Mouse (Mus musculus): ENCODE data around the gene Tmem52b. TPM values are rescaled to one million over a fixed set of nuclear protein-coding genes. Genes with fewer than 3 reads are reported as not detected.
A peak's percentile ranks its signal among the peaks of the same experiment; 100 is the strongest.
"Not testable (repeated sequence)": the region's sequence is repeated elsewhere in the genome, so short reads cannot be mapped to it uniquely, and the experiment has no call there.

The Tmem52b gene
- not detected in 2 replicates for polyA plus RNA-seq (2016; fragmentation: Nextera tagmentation; extraction: Ambion mirVana)

DNA sequence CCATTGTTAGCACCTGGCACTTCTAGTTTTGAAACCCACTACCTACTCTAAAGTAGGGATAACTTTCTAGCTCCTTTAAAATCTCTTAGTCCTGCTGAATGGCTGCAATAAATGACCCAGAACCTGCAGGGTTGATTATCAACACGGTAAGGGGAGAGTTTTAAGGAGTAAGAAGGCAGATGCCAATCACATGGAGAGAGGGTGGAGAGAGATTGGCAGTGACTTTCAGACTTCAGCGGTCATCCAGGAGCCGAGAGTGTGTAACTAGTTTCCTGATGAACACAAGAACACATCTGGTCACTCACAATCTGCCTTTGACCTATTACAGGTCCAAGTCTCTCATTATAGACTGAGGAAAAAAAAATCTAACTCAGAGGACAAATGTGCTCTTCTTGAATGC lies at the start of gene Tmem52b:
TSS of gene Tmem52b (plus strand) at position 189 of the 400 bp plus-strand sequence.
- WGBS, result 29% methylated on average over 3 of the region's 3 CpGs

GRCm38 (mm10) chr6:129471386-129471785 lies 41.0 kb upstream of the Tmem52b start:
- no peak overlapping the region for H3K4me2 ChIP-seq
- H3K9ac ChIP-seq (replicated peaks), result no peak overlapping the region
- 93% methylated on average over 6 of the region's 6 CpGs for WGBS

More for the DNA sequence above, at the start of gene Tmem52b:
- no peaks in the 10 kb centered on the region for H3K27me3 ChIP-seq
- no peak within 1 kb of the TSS; the same call in 1 of the 2 replicates for H3K9ac ChIP-seq (replicated peaks)
- no peaks in the 10 kb centered on the region for H3K36me3 ChIP-seq
- no peaks in the 10 kb centered on the region for H3K9me3 ChIP-seq
- no peak for ATAC-seq (ENCODE audit: insufficient number of reproducible peaks, insufficient read depth, low FRiP score, low TSS enrichment, low read depth)
- H3K27ac ChIP-seq, result no peak within 1 kb of the TSS; the same call in 1 of the 2 replicates
- peak within 1 kb of the TSS; percentile 20; the same call in 1 of the 2 replicates for H3K4me2 ChIP-seq
- no peak within 1 kb of the TSS for H3K4me3 ChIP-seq (replicated peaks)
- H3K4me1 ChIP-seq (replicated peaks), result peaks cover 16% of the 10 kb centered on the region

DNA sequence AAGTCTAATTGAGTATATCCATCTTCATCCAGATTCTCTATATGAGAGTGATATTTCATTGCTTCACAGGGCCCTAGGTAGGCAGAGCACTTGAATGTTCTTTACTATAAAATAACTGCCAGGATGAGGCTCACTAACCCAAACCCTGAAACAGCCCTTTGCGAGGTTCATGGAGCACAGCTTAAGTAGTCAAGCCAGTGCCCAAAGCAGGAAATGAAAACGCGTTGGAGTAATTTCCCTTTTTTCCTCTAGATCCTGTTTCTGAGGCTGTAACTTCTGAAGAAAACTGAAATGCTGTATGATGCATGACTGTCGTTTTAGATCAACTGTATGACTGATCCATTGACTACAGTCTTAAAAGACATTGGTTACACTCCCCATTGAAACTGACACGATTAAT lies 39.7 kb upstream of the Tmem52b start:
- no peak overlapping the region for H3K4me3 ChIP-seq (replicated peaks)

More at GRCm38 (mm10) chr6:129471386-129471785, 41.0 kb upstream of the Tmem52b start:
- Histone ChIP-seq H3K9me3 (no peaks in the 10 kb centered on the region), H3K27me3 (no peaks in the 10 kb centered on the region), H3K36me3 (no peaks in the 10 kb centered on the region), H3K27ac (no peak overlapping the region), H3K4me1 (replicated peaks) (no peaks in the 10 kb centered on the region), H3K4me3 (replicated peaks) (no peak overlapping the region)
- ATAC-seq (ENCODE audit: insufficient number of reproducible peaks, insufficient read depth, low FRiP score, low TSS enrichment, low read depth), result no peak

GRCm38 (mm10) chr6:129476404-129477126 lies 35.8 kb upstream of the Tmem52b start:
- Histone ChIP-seq H3K9ac (replicated peaks) (no peak overlapping the region), H3K4me3 (replicated peaks) (no peak overlapping the region), H3K27me3 (no peaks in the 10 kb centered on the region), H3K4me2 (no peak overlapping the region), H3K36me3 (no peaks in the 10 kb centered on the region), H3K4me1 (replicated peaks) (no peaks in the 10 kb centered on the region), H3K9me3 (no peaks in the 10 kb centered on the region), H3K27ac (no peak overlapping the region)
- ATAC-seq (ENCODE audit: insufficient number of reproducible peaks, insufficient read depth, low FRiP score, low TSS enrichment, low read depth), result no peak
- 26% methylated on average over 13 of the region's 13 CpGs for WGBS

More for the DNA sequence above, 39.7 kb upstream of the Tmem52b start:
- 64% methylated on average over 5 of the region's 5 CpGs for WGBS
- no peak for ATAC-seq (ENCODE audit: insufficient number of reproducible peaks, insufficient read depth, low FRiP score, low TSS enrichment, low read depth)
- Histone ChIP-seq H3K27ac (no peak overlapping the region), H3K9ac (replicated peaks) (no peak overlapping the region), H3K4me2 (no peak overlapping the region), H3K9me3 (no peaks in the 10 kb centered on the region), H3K4me1 (replicated peaks) (no peaks in the 10 kb centered on the region), H3K36me3 (no peaks in the 10 kb centered on the region), H3K27me3 (no peaks in the 10 kb centered on the region)

- ATAC-seq (ENCODE audit: insufficient number of reproducible peaks, insufficient read depth, low FRiP score, low TSS enrichment, low read depth), result no peak
- Histone ChIP-seq H3K4me2 (no peak overlapping the region), H3K27me3 (no peaks in the 10 kb centered on the region), H3K4me3 (replicated peaks) (no peak overlapping the region), H3K27ac (no peak overlapping the region), H3K4me1 (replicated peaks) (no peaks in the 10 kb centered on the region), H3K36me3 (no peaks in the 10 kb centered on the region), H3K9me3 (no peaks in the 10 kb centered on the region), H3K9ac (replicated peaks) (no peak overlapping the region)
- 70% methylated on average over 8 of the region's 8 CpGs for WGBS
Observed at GRCm38 (mm10) chr6:129480089-129480958, 32.0 kb upstream of the Tmem52b start.

GRCm38 (mm10) chr6:129494924-129495323 lies 17.4 kb upstream of the Tmem52b start:
- no peaks in the 10 kb centered on the region for H3K36me3 ChIP-seq
- no peaks in the 10 kb centered on the region for H3K27me3 ChIP-seq
- no peak overlapping the region for H3K27ac ChIP-seq
- WGBS, result 84% methylated on average over 4 of the region's 4 CpGs
- H3K9me3 ChIP-seq, result no peaks in the 10 kb centered on the region
- no peak overlapping the region for H3K4me3 ChIP-seq (replicated peaks)
- no peak overlapping the region for H3K9ac ChIP-seq (replicated peaks)
- no peak overlapping the region for H3K4me2 ChIP-seq
- no peak for ATAC-seq (ENCODE audit: insufficient number of reproducible peaks, insufficient read depth, low FRiP score, low TSS enrichment, low read depth)
- H3K4me1 ChIP-seq (replicated peaks), result no peaks in the 10 kb centered on the region

GRCm38 (mm10) chr6:129497345-129498218 lies 14.8 kb upstream of the Tmem52b start:
- Histone ChIP-seq H3K4me1 (replicated peaks) (no peaks in the 10 kb centered on the region), H3K27ac (no peak overlapping the region), H3K36me3 (no peaks in the 10 kb centered on the region), H3K27me3 (no peaks in the 10 kb centered on the region), H3K4me3 (replicated peaks) (no peak overlapping the region), H3K4me2 (no peak overlapping the region), H3K9me3 (no peaks in the 10 kb centered on the region), H3K9ac (replicated peaks) (no peak overlapping the region)
- ATAC-seq (ENCODE audit: insufficient number of reproducible peaks, insufficient read depth, low FRiP score, low TSS enrichment, low read depth), result no peak
- WGBS, result 92% methylated on average over 3 of the region's 3 CpGs

- H3K27ac ChIP-seq; ATAC-seq (ENCODE audit: insufficient number of reproducible peaks, insufficient read depth, low FRiP score, low TSS enrichment, low read depth); H3K36me3 ChIP-seq; H3K9ac ChIP-seq (replicated peaks); H3K27me3 ChIP-seq; H3K9me3 ChIP-seq; H3K4me1 ChIP-seq (replicated peaks); H3K4me3 ChIP-seq (replicated peaks); H3K4me2 ChIP-seq: not testable (repeated sequence)
- WGBS, result 96% methylated on average over 1 of the region's 1 CpGs
Observed at GRCm38 (mm10) chr6:129499516-129499915, 12.8 kb upstream of the Tmem52b start.

GRCm38 (mm10) chr6:129503471-129503870 lies 8.9 kb upstream of the Tmem52b start:
- no peak for ATAC-seq (ENCODE audit: insufficient number of reproducible peaks, insufficient read depth, low FRiP score, low TSS enrichment, low read depth)
- Histone ChIP-seq H3K27me3 (no peaks in the 10 kb centered on the region), H3K27ac (no peak overlapping the region), H3K4me2 (no peak overlapping the region), H3K36me3 (no peaks in the 10 kb centered on the region), H3K4me3 (replicated peaks) (no peak overlapping the region), H3K9me3 (peaks cover 7% of the 10 kb centered on the region), H3K4me1 (replicated peaks) (no peaks in the 10 kb centered on the region), H3K9ac (replicated peaks) (no peak overlapping the region)
- 76% methylated on average over 2 of the region's 2 CpGs for WGBS

DNA sequence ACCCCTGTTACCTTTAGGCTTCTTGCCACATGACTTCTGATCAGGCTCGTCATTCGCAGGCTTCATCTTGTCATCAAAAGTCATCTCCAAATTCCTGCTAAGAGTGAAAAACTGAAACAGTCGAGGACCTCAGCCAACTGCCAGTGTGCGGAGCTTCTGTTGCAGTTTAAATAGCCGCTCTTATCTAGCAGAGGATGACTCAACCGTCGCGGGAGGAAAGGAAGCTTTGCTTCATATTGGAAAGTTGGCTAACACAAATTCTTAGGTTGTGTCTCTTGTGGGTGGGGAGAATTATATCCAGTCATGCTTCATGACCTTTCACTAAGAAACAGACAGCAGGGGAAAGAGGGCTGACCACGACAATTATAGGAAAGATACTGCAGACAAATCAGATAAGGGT lies 5.3 kb upstream of the Tmem52b start, which contains the start of gene Olr1:
TSS of gene Olr1 (minus strand) at position 142 of the 400 bp plus-strand sequence.
- no peak within 1 kb of the TSS for H3K4me2 ChIP-seq
- no peak within 1 kb of the TSS for H3K4me3 ChIP-seq (replicated peaks)
- H3K36me3 ChIP-seq, result no peaks in the 10 kb centered on the region
- ATAC-seq (ENCODE audit: insufficient number of reproducible peaks, insufficient read depth, low FRiP score, low TSS enrichment, low read depth), result no peak
- H3K4me1 ChIP-seq (replicated peaks), result 0 out of 2 replicates have a peak, but pooled peaks cover 2% of the 10 kb centered on the region
- H3K27ac ChIP-seq, result no peak within 1 kb of the TSS
- 86% methylated on average over 9 of the region's 9 CpGs for WGBS
- H3K9me3 ChIP-seq, result peaks cover 7% of the 10 kb centered on the region
- H3K27me3 ChIP-seq, result no peaks in the 10 kb centered on the region
- no peak within 1 kb of the TSS for H3K9ac ChIP-seq (replicated peaks)
